Mouse (Mus musculus) layer of hippocampus, adult 9-11 months (tissue): ENCODE measurements around the gene Thnsl1.

Experiments used
- DNase-seq: peaks from one replicate; pipeline ENCODE4 v3.0.0; 2022

The Thnsl1 gene

GRCm38 (mm10) chr2:21204912-21205830 lies at the start of gene Thnsl1, which contains the start of gene Enkur:
Gene Thnsl1, plus strand, starts transcription at chr2:21205724.
Gene Enkur, minus strand, starts transcription at chr2:21205365.
- peak; percentile 96 for DNase-seq

- DNase-seq = no peak
These were observed 41.2 kb upstream of the Thnsl1 start for GRCm38 (mm10) chr2:21164296-21164695.

- DNase-seq = no peak
These were observed 37.6 kb upstream of the Thnsl1 start for GRCm38 (mm10) chr2:21167916-21168315.

GRCm38 (mm10) chr2:21172797-21173196 lies 32.7 kb upstream of the Thnsl1 start:
- no peak for DNase-seq

- no peak for DNase-seq
These were observed 26.4 kb upstream of the Thnsl1 start for GRCm38 (mm10) chr2:21179136-21179535.

GRCm38 (mm10) chr2:21182811-21183210 lies 22.7 kb upstream of the Thnsl1 start:
- no peak for DNase-seq

- peak; percentile 67 for DNase-seq
These were observed 17.9 kb upstream of the Thnsl1 start for GRCm38 (mm10) chr2:21187576-21187975.

GRCm38 (mm10) chr2:21188610-21189009 lies 16.9 kb upstream of the Thnsl1 start:
- DNase-seq = no peak

GRCm38 (mm10) chr2:21191232-21191631 lies 14.3 kb upstream of the Thnsl1 start:
- no peak for DNase-seq

- DNase-seq = no peak
These were observed 10.3 kb upstream of the Thnsl1 start for GRCm38 (mm10) chr2:21195233-21195632.

- DNase-seq = no peak
These were observed 6.5 kb upstream of the Thnsl1 start for GRCm38 (mm10) chr2:21199051-21199450.

- DNase-seq = peak; percentile 24
These were observed 2.8 kb upstream of the Thnsl1 start for GRCm38 (mm10) chr2:21202754-21203153.

- DNase-seq = no peak
These were observed 271 bp downstream of the Thnsl1 start for GRCm38 (mm10) chr2:21205831-21206159.

- DNase-seq = no peak
These were observed 754 bp downstream of the Thnsl1 start for GRCm38 (mm10) chr2:21206278-21206677.

- DNase-seq = peak; percentile 15
These were observed 5.8 kb downstream of the Thnsl1 start for GRCm38 (mm10) chr2:21211361-21211760.

GRCm38 (mm10) chr2:21214322-21214721 lies 8.8 kb downstream of the Thnsl1 start:
- DNase-seq = no peak

GRCm38 (mm10) chr2:21215284-21215683 lies 9.8 kb downstream of the Thnsl1 start:
- no peak for DNase-seq

- DNase-seq = no peak
These were observed 17.2 kb downstream of the Thnsl1 start for GRCm38 (mm10) chr2:21222453-21223384.

- no peak for DNase-seq
These were observed 24.8 kb downstream of the Thnsl1 start for GRCm38 (mm10) chr2:21230276-21230675.

- no peak for DNase-seq
These were observed 25.6 kb downstream of the Thnsl1 start for GRCm38 (mm10) chr2:21231147-21231546.

GRCm38 (mm10) chr2:21234871-21235648 lies 29.5 kb downstream of the Thnsl1 start:
- DNase-seq = no peak

- DNase-seq = no peak
These were observed 30.4 kb downstream of the Thnsl1 start for GRCm38 (mm10) chr2:21235844-21236386.
